Mouse (Mus musculus) brown adipose tissue, adult 24 weeks (tissue): Measurements from ENCODE around the gene Tamm41. TPM values are rescaled to one million over a fixed set of nuclear protein-coding genes. Genes with fewer than 3 reads are reported as not detected.

ENCODE experiments used
- H3K27ac ChIP-seq: fragments of 200-500 bp; replicated peaks from 2 replicates; pipeline ENCODE4 v1.5.1; 2012; ENCODE audit warnings: low read depth, mild to moderate bottlenecking, low read length
- H3K4me1 ChIP-seq: fragments of 200-500 bp; 2 replicates; pipeline ENCODE4 v1.6.1; 2012; ENCODE audit warnings: low read length, mixed read lengths; ENCODE audit not compliant: control insufficient read depth, insufficient read depth, insufficient read length
- H3K4me3 ChIP-seq: fragments of 200-500 bp; 2 replicates; pipeline ENCODE4 v1.5.1; 2012; ENCODE audit warnings: low read depth, mild to moderate bottlenecking, low read length, moderate library complexity; ENCODE audit not compliant: insufficient read depth
- polyA plus RNA-seq: library from polyadenylated mRNA; stranded (reverse); fragments of >200 nt; gene quantifications from 2 replicates; pipeline ENCODE4 v1.2.4, GENCODE M21; 2012; ENCODE audit not compliant: missing spikeins, insufficient read depth, insufficient read length

Tamm41 gene
- polyA plus RNA-seq, 1 experiment: 22.6 TPM

GRCm38 (mm10) chr6:115043657-115044500, 6.2 kb upstream of the Tamm41 start:
- H3K27ac ChIP-seq: no peak overlapping the region
- no peak overlapping the region for H3K4me3 ChIP-seq
- H3K4me1 ChIP-seq: no peaks in the 10 kb centered on the region

DNA sequence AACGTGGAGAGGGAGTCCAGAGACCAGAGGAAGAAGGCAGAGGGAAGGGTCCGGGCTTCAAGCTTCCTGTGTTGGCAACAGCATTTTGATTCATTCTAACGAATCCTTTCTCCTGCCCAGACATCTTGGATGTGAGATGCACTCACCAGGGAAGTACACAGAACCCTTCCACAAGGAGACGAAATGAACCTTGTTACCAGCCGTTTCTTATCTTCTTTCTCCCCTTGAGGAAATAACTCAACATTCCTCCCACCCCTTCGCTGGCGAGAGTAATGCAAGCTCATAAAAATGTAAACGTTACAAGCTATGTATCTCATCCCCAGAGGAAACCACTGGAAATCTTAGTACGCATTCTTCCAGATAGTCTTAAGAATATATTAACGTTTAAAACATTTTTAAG, 4.9 kb upstream of the Tamm41 start:
- no peak overlapping the region for H3K4me3 ChIP-seq
- no peaks in the 10 kb centered on the region for H3K4me1 ChIP-seq
- no peak overlapping the region for H3K27ac ChIP-seq

GRCm38 (mm10) chr6:115033441-115033840, 4.2 kb downstream of the Tamm41 start:
- no peaks in the 10 kb centered on the region; the same call in 1 of the 2 replicates for H3K4me1 ChIP-seq
- no peak overlapping the region for H3K4me3 ChIP-seq
- peak overlapping the region; percentile 92 for H3K27ac ChIP-seq

GRCm38 (mm10) chr6:115030098-115030497, 7.6 kb downstream of the Tamm41 start:
- Histone ChIP-seq H3K4me1 (no peaks in the 10 kb centered on the region; the same call in 1 of the 2 replicates), H3K27ac (no peak overlapping the region), H3K4me3 (no peak overlapping the region)

GRCm38 (mm10) chr6:115029248-115029647, 8.4 kb downstream of the Tamm41 start:
- Histone ChIP-seq H3K4me1 (no peaks in the 10 kb centered on the region; the same call in 1 of the 2 replicates), H3K27ac (no peak overlapping the region), H3K4me3 (no peak overlapping the region)

DNA sequence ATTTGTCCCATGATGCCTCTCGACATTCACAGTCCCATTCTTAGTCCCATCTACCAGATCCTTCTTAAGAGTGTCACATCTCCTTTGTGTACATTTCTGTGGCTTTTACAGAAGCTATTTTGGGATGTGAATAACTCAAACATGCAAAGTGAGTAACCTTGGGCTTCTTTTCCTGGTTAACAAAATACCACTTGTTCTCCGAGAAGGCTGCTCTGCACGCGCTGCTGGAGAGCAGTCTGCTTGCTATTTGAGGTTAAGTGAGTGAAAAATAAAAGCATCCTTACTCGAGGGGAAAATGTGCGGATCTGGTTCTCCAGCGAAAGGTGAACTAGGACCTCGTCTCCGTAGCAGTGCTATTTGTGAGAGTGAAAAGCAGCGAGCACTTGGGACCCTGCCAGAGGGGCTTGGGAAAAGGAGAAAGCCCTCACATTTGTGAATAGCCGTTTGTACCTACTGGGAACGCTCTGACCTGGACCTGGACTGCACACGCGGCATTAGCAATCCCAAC, 10.1 kb downstream of the Tamm41 start:
- Histone ChIP-seq H3K4me3 (no peak overlapping the region), H3K4me1 (no peaks in the 10 kb centered on the region), H3K27ac (no peak overlapping the region)

GRCm38 (mm10) chr6:115022876-115023275, 14.8 kb downstream of the Tamm41 start:
- H3K27ac ChIP-seq: no peak overlapping the region
- H3K4me1 ChIP-seq: no peaks in the 10 kb centered on the region
- H3K4me3 ChIP-seq: no peak overlapping the region

DNA sequence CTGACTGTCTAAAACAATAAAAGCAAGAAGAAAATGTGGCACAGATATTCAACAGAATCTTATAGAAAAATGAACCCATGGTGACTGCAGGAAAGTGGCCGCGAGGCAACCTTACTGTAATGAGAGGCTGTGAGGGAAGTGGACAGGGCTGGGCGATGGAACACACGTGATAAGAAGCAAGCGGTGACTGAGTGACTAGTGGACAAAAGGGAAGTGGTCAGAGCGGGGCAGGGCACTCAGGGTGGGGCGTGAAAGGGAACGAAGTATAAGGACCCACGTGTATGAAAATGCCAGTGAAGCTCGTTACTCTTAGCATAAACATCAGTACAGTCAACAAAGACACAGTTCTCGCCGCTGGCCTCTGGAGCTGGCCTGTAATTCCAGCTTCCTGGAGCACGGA, 22.2 kb downstream of the Tamm41 start:
- Histone ChIP-seq H3K4me3 (no peak overlapping the region), H3K27ac (no peak overlapping the region), H3K4me1 (no peaks in the 10 kb centered on the region)

GRCm38 (mm10) chr6:115013574-115013973, 24.1 kb downstream of the Tamm41 start:
- Histone ChIP-seq H3K4me3 (no peak overlapping the region), H3K4me1 (no peaks in the 10 kb centered on the region), H3K27ac (no peak overlapping the region)

DNA sequence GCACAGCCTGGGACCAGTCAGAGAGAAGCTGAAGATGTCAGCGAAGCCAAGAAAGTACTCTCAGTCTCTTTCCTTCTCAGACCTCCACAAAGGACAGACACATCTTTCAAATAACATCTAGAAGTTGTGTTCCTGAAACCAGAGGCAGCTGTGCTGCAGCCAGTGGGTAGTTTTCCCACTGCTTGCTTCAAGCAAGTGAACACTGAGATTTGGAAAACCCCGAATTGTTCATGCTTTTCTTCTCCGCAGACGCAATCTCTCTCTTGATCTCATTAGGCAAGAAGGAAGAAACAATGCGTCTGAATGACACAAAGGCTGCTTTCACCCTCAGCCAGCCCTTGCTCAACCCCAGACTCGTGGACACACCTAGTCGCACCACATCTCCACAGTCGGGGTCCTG, 25.9 kb downstream of the Tamm41 start:
- Histone ChIP-seq H3K27ac (no peak overlapping the region), H3K4me1 (no peaks in the 10 kb centered on the region), H3K4me3 (no peak overlapping the region)

- H3K27ac ChIP-seq: no peak overlapping the region
- H3K4me1 ChIP-seq: no peaks in the 10 kb centered on the region
- no peak overlapping the region for H3K4me3 ChIP-seq
These were observed 26.9 kb downstream of the Tamm41 start for GRCm38 (mm10) chr6:115010815-115011214.

DNA sequence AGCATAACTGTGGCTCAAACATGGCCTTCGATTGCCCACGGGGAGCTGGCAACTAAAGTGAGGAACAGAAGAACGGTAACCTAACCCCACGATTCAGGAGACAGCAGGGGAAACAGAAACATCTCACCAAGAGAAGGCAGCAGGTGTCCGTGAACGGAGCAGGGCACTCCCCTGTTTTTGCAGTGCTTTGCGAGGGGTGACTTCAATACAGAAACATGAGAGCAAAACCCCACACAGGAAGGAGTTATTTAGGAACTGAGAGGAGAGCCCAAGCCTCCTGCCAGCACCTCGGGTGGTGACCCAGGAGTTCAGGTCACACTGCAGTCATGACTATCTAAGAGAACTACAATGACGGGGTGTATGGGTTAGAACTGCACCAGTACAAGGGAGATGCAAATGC, 27.4 kb downstream of the Tamm41 start:
- H3K4me1 ChIP-seq: no peaks in the 10 kb centered on the region

DNA sequence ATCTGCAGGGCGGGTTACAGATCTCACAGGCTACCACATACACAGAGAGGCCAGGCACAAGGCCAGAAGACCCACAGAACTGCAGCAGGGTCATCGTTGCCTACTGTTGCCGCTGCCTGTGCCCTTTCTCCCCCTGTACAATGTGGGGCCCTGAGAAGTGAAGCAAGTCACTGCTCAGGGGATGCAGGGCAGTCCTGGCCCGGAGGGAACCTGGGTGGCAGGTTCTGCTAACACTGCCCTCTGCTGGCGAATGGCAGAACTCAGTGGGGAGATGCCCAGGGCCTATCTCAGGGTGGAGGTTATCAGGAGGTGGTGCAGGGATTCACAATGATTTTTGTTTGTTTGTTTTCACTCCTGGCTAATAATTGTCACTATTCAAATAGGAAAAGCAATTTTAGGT, 29.9 kb downstream of the Tamm41 start:
- Histone ChIP-seq H3K27ac (no peak overlapping the region), H3K4me3 (no peak overlapping the region), H3K4me1 (no peaks in the 10 kb centered on the region)

More for the DNA sequence above, 27.4 kb downstream of the Tamm41 start:
- no peak overlapping the region for H3K27ac ChIP-seq
- H3K4me3 ChIP-seq: no peak overlapping the region

- Histone ChIP-seq H3K4me3 (no peak overlapping the region), H3K27ac (no peak overlapping the region), H3K4me1 (no peaks in the 10 kb centered on the region)
These were observed 30.7 kb downstream of the Tamm41 start for GRCm38 (mm10) chr6:115006948-115007347.

- no peaks in the 10 kb centered on the region for H3K4me1 ChIP-seq
- H3K4me3 ChIP-seq: no peak overlapping the region
- H3K27ac ChIP-seq: no peak overlapping the region
These were observed 31.6 kb downstream of the Tamm41 start for GRCm38 (mm10) chr6:115006065-115006464.

GRCm38 (mm10) chr6:115005351-115005890, 32.3 kb downstream of the Tamm41 start:
- H3K4me1 ChIP-seq: no peaks in the 10 kb centered on the region
- no peak overlapping the region for H3K27ac ChIP-seq

More at GRCm38 (mm10) chr6:115005351-115005890, 32.3 kb downstream of the Tamm41 start:
- H3K4me3 ChIP-seq: no peak overlapping the region
